Mouse (Mus musculus): ENCODE results near the gene Fibp.
A peak's percentile ranks its signal among the peaks of the same experiment; 100 is the strongest.

Fibp gene

DNA sequence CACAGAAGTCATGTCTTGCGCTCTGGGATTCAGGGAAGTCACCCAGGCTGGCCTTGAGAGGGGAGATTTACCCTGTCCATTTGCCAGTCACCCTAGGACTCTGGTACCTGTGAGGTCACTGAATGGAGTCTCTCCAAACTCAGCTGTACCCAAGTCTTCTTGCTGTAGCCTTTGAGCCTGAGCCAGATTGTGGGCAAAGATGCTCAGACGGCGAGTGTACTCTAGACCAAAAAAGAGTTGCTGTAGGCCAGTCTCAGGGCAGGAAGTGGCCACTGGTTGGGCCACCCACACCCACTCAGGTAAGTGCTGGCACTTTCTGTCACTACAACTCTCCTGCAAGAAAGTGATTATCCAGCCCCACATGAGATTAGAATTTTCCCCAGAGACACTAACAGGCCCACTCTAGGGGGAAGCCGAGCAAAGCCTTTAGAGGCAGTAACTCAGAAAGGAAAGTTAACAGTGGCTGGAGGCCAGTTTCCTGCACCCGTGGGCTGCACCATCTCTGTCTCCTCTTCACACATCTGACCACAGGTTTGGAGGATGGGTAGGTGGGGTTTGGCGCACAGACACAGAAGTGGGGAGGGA lies 6.6 kb downstream of the Fibp start:
- no peak for DNase-seq

DNA sequence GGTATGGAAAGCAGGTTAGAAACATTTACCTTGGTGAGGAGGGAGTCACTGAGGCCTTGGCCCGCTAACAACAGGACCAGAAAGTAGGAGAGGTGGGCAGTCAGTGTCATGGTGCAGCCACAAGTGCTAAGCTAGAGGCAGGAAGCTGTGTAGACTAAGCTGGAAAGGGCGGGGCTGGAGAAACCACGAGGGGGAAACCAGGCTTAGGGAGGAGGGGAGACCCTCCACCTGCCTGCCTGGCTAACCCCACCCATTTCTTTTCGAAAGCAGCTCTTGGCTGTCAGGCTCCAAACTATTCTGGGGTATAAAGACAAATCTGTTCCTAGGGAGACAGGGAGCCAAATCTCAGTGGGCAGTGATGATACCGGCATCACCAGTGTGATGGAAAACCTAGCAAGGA lies 8.0 kb downstream of the Fibp start, which contains the start of gene Ctsw:
Gene Ctsw (minus strand): TSS at position 134 of the 400 bp plus-strand sequence.
- DNase-seq: no peak

DNA sequence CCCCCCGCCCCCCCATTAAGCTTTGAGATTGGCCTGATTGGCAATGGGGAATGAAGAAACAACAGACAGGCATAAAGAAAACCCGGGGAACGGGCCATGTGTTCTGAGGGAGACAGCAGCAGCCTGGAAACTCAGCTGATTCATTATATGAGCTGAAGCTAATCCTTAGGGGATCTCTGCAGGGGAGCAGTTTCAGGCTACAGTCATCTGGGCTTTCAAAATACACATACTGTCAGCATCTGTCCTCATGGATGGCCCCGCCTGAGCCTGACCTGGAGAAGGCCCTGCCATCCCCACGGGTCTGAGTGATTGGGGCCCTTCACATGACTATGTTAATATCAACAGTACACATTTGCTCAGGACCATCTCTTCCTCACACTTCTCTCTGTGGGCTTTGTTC lies 11.4 kb downstream of the Fibp start:
- no peak for DNase-seq

DNA sequence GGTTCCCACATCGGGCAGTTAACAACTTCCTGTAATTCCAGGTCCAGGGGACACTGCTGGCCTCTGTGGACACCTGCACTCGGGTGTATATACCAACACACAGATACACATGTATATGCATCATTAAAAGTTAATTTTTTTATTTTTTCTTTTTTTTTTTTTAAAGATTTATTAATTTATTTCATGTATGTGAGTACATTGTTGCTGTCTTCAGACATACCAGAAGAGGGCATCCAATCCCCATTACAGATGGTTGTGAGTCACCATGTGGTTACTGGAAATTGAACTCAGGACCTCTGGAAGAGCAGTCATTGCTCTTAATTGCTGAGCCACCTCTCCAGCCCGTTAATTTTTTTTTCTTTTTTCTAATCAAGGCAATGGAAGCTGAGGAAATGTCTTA lies 12.4 kb downstream of the Fibp start:
- DNase-seq: no peak

DNA sequence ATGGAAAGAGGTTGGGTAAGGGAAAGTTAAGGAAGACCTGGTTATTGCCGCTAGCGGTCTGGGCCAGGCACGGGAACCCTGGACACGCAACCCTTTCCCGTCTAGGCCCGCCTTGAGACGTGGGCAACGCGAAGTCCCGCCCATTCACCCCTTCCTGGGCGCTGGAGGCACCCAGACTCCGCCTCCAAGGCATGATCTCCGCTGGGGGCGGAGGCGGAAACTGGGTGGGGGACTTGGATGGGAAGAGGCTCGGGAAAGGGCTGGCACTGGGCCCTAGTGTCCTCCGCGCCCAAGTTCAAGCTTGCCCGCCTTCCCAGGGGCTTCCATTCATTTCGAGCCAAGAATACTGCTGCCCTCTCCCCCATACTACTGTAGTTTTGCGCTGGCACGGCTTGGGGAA lies 13.3 kb downstream of the Fibp start, which contains the start of gene Efemp2:
Gene Efemp2 (plus strand): TSS at position 235 of the 400 bp plus-strand sequence.
- DNase-seq: peak; percentile 75

DNA sequence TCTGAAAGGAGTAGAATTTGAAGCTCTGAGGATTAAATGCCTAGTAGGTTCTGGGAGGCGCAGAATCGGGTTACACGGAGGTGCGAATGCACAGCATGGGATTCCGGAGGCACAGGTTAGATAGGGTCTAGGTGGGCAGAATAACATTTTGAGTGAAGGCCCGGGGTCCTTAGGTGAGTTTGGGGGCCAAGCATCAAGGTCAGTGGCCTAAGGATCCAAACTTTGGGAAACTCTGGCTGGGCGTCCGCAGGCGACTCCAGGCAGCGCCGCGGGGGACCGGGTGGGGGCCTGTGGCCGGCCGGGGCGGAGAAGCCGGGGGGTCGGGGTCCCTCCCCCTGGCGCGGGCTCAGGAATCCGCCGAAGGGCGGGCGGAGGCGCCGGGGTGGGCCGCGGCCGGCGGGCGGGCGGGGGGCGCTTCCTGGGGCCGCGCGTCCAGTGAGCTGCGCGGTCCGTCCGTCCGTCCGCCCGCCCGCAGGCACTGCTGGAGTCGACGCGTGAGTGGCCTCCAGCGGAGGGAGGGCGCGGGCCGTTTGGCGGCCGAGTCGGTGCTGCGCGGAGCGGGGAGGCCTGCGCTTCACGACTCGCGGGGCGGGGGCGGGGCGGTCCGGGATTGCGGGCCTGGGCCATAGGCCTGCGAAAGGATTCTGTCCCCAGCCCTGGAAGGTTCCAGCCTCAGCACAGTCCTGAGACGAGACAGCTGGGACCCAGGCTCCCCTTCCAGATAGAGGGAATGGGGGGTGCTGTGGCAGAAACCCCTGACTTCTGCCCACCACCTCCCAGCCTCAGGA lies 14.1 kb downstream of the Fibp start:
- DNase-seq: no peak

DNA sequence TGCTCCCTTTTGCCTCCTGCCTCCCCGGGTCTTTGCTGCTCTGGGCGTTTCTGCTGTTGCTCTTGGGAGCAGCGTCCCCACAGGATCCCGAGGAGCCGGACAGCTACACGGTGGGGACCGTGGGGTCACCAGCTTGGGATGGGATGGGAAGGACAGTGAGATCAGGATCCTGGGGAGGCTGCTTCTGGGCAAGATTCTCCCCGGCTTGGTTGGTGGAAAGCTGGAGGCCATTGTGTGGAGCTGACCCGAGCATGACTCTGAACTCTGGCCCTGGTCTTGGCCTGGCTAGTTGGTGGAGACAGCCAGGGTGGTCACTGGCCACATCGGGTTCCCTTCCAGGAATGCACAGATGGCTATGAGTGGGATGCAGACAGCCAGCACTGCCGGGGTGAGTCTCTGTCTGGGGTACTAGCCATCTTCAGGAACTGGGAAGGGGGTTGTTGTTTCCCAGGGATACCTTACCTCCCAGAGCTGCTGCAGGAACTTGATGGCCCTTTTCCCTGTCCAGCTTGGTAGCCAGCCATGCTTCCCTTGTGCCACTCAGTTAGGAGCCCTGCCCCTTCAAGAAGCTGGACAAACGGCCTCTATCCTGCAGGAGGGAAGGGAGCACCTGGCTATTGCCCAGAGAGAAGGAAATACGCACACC lies 14.8 kb downstream of the Fibp start:
- no peak for DNase-seq

DNA sequence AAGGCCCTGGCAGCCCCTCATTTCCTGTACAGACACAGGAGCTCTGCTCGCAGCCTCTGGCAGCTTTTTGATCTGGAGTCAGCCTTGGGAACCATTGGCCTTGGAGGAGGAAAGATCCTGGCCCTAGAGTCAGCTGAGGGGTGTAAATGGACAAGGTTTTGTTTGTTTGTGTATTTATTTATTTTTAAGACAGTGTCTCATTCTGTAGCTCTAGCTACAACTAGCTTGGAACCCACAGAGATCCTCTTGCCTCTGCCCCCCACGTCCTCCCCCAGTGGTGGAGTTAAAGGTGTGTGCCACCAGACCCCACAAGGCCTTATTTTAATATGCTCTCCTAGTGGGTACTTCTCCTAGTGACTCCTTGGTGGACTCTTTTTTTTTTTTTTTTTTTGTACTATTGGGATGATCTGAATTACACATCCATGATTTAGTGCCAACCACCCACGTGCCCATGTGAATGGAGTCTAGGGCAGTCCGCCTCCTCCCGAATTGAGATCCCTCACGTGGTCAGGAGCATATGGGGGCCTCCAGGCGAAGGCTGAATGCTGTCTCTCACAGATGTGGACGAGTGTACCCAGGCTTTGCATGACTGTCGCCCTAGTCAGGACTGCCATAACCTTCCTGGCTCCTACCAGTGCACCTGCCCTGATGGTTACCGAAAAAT lies 16.7 kb downstream of the Fibp start:
- no peak for DNase-seq

DNA sequence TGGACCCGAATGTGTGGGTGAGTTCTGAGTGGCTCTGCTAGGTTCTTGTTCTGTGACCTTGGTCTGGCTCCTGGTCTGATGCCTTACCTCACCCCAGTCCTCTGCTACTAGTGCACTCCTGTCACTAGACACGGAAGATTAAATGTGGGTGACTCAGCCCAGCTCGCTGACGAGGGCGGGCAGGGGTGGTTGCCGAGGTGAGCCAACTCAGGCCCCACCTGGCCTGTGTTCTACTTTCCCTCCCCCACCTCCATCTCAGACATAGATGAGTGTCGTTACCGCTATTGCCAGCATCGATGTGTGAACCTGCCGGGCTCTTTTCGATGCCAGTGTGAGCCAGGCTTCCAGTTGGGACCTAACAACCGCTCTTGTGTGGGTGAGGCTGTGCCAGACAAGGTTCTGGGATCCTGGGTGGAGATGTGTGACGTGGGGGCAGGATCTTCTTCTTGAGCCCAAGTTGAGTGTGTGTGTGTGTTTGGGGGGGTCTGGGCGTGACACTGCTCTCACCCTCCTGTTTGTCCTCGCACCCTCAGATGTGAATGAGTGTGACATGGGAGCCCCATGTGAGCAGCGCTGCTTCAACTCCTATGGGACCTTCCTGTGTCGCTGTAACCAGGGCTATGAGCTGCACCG lies 17.4 kb downstream of the Fibp start:
- DNase-seq: no peak

DNA sequence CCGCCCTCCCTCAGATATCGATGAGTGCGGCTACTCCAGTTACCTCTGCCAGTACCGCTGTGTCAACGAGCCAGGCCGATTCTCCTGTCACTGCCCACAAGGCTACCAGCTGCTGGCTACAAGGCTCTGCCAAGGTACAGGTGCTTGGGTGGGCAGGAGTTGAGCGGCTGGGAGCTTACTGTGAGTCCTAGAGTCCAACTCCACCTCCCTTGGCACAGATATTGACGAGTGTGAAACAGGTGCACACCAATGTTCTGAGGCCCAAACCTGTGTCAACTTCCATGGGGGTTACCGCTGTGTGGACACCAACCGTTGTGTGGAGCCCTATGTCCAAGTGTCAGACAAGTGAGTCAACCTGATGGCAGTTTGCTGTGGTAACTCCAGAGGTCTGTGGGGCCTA lies 19.6 kb downstream of the Fibp start:
- no peak for DNase-seq

DNA sequence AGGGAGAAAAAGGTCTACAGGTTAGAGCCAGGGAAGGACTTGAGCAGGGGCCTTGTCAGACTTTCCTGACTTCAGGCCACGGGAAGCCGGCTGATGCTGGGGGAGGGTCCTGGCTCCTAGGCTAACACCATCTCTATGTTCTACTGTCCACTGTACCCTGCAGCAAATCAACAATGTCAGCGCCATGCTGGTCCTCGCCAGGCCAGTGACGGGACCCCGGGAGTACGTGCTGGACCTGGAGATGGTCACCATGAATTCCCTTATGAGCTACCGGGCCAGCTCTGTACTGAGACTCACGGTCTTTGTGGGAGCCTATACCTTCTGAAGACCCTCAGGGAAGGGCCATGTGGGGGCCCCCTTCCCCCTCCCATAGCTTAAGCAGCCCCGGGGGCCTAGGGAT lies 21.0 kb downstream of the Fibp start:
- DNase-seq: no peak

DNA sequence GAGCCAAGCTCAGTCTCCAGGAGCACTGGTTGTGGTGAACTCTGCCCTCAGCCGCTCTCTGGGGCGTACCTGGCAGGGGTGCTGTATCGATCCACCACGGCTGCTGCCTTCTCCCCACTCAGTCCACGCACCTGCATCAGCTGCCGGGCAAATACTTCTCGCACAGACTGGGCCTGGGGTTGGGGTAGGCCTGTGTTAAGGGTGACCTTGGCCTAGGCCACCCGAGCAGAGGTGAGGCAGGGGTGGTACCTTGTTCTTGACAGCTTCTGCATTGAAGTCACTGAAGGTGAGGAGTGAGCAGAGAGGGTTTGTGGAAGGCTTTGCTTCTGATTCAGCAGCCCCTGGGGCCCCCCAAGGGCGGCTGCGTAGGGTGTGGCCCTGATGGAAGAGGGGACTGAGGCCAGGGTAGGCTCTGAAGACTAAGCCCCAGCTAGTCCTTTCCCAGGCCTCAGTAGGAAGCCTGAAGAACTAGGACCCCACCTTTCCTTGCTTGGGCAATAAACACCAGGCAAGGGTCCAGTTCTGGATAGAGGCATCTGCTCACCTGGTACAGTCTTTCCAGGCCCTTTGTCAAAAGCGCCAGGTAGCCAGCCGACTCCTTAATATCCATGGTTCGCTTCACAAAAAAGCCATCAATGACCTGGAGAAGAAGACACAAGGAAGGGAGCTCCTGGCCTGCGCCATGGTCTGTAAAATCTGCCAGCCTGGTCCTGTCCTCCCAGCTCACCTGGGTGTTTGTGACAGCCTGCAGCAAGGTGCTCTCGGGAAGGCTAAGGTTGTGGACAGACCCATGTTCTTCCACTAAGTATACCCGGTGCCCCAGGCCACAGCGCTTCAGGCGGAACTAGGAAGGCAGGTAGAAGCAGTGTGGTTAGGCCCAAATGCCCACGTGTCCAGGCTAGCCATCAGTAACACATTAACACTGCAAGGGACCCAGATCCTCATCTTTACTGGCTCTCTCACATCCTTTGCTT lies 23.3 kb downstream of the Fibp start:
- no peak for DNase-seq

DNA sequence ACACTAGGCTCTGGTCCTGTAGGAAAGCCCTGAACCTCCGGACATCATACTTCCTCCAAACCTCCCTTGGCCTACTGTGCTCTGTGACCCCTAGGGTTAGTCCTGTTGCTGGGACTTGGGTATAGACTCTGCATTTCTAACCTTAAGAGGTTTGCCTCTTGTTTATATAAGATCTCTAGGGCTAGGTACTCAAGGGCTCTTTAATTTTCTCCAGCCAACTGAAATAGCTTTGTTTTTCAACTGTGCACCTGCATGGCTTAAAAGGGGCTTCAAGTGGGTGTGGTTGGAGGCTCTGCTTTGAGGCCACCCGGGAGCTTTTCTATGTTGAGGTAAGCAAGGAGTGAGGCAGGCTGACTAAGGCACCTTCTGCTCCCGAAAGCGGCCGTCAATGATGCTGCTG lies 24.1 kb downstream of the Fibp start:
- no peak for DNase-seq

DNA sequence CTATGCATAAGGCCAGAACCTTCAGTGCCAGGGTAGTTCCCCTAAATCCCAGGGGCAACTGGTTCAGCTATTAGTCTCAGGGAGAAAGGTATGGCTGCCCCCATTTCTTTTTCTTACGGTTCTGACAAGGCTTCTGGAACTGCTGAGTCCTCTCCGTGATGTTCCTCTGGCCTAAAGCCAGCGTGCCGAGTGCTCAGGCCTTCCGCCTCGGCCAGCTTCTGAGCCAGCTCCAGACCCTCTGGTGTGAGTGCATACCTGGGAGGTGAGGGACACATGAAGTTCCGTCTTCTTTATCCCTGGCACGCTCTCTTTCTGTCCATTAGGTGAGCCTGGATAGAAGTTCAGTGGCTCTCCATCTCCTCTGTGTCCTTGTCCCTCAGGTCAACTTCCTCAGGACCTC lies 25.0 kb downstream of the Fibp start:
- DNase-seq: no peak

DNA sequence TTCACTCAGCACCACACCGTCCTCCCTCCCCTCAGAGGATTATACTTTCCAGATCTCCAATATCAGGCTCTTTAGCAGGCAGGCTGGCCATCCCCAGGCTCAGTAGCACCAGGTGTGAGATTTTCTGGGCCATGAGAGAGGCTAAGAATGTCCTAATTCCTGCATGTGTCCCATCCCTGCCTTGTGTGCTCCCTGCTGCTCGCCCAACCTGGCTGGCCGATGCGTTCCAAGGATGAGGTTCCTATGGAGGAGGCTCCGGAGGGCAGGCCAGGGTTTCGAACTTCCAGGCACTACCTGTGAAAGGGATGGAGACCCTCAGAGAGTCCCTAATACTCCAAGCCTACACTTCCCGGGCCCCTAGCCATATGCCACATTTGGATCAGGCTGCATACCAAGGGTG lies 25.4 kb downstream of the Fibp start:
- no peak for DNase-seq

DNA sequence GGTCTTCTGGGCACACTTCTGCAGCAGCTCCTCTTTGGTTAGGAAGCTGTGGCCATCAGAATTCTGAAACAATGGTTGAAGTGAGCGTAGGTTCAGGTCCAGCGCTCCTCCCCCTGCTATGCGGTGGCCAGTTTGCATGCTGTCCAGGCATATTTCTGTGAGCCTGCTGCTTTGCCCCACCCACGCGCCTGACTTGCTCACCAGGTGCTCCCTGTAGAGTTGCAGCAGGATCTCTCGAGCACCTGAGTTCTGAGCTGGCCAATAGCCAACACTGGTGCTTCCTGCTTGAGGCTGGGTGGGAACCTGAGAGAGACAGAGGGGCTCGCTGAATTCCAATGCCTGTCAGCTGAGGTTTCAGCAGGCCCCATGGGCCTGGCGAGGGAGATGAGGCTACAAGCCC lies 25.9 kb downstream of the Fibp start:
- no peak for DNase-seq

DNA sequence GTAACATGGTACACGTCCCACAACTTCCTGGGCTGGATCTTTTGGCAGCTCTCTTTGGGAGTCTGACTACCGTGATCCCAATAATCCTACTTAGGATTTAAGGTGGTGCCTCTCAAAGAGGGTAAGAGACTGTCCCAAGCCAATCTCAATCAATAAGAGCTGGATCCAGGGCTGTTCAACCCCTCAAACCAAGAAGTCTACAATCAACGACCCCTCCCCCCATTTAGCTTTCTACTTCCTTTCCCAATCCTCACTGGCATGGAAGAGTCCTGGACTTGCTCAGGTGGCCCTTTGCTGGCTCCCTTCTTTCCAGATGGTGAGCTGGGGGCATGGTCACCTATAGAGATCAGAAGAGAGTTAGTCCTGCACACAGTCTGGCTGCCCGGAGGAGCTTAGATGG lies 26.4 kb downstream of the Fibp start:
- no peak for DNase-seq

DNA sequence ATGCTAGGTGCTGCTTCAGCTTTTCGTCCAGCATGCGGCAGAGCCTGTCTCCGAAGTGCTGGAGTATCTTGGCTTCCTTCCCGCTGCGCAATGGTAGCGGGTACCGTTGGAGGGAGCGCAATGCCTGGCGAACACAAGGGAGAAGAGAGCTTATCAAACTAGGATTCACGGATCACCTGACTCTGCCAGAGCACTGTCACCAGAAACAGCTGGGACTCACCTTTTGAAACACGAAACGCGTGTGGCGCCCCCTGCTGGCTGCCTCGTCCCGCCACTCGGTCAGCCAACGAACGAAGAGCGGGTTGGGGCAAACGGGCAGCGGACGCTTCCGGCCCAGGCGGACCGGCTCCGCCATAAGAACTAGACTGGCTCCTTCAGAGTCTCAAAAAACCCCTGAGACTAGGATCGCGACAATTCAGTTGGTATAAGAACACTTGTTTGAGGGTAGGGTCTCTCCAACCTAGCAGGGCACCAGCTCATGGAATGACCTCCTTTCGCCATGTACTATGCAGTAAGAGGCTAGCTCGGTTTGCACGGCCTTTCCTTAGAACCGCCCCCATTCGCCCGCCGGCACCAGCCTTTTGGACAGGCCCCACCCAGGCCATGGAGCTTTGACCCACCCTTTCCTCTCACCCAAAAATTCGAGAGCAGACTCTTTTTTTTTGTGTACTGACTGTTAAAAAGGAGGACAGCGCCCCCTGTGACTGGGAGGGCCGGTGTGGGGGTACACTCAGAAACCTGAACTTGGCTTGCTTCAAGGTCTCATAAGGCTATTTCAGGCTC lies 27.5 kb downstream of the Fibp start, which contains the start of gene Mus81:
Gene Mus81 (minus strand): TSS at position 635 of the 783 bp plus-strand sequence.
- DNase-seq: peak; percentile 99

DNA sequence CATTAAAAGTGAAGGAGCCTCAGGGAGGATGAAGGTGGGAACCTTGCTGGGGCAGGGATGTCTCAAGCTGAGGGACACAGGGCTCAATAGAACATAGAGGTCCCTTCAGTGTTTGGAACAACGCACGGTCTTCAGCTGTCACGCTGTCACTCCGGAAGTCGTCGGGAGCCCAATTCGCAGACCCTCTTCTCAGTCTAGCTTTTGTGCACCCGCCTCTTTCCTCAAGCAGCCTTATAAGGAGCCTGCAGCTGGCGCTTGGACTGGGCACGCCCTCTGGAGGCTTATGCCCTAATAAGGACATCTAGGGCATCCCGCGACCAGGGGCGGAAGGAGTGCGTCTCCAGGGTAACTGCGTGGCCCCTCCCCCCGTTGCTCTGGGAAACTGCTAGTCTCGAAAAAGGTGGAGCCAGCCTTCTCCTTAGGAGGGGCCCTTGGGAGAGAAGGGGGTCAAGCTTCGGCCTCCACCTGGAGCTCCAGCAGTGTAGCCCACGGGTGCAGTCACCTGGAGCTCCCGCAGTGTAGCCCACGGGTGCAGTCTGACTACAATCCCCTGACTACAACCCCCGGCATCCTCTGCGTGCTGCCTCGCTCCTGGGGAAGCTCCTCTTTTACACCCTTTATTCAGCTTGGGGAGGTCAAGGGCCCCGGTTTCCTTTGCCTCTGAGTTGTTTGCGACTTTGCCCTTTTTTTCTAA lies 28.6 kb downstream of the Fibp start:
- peak; percentile 99 for DNase-seq

DNA sequence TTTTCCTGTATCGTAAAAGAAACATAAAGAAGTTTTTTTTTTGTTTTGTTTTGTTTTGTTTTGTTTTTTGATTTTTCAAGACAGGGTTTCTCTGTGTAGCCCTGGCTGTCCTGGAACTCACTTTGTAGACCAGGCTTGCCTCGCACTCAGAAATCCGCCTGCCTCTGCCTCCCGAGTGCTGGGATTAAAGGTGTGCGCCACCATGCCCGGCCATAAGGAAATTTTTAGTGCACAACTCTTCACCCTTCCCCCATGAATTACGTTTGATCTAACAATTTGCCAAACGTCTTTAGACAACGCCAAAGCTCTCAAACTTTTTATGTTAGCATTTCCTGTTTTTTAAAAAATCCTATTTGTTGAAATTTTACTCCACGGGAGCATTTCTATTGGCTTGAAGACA lies 29.3 kb downstream of the Fibp start:
- DNase-seq: peak; percentile 45
